Mouse (Mus musculus) fibroblast of lung, adult 2 months (primary cell): ENCODE measurements around the gene Zfp982.
"Not testable (repeated sequence)": the region's sequence is repeated elsewhere in the genome, so short reads cannot be mapped to it uniquely, and the experiment has no call there.

Experiments
- DNase-seq: peaks from one replicate; pipeline ENCODE4 v3.0.0-alpha.2; 2011; ENCODE audit warnings: low read depth

Gene Zfp982

DNA sequence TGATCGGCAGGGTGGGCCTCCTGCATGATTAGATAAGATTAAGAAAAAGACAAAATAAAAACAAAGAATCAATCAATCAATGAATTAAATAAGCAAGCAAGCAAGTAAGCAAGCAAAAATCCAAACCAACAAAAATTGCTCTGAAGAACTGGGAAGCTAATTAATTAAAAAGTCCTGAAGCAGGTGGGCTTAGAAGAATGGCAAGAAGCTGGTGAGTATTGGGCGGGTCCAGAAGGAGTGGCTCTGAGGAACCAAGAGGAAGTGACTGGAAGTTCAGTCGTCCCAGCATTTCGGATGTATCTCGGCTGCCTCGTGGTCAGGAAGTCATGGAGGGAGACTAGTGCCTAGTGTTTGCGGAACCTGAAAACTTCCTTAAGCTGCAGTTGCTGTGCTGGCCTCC, at the start of gene Zfp982:
TSS of gene Zfp982 (plus strand) at position 301 of the 400 bp plus-strand sequence.
- not testable (repeated sequence) for DNase-seq

DNA sequence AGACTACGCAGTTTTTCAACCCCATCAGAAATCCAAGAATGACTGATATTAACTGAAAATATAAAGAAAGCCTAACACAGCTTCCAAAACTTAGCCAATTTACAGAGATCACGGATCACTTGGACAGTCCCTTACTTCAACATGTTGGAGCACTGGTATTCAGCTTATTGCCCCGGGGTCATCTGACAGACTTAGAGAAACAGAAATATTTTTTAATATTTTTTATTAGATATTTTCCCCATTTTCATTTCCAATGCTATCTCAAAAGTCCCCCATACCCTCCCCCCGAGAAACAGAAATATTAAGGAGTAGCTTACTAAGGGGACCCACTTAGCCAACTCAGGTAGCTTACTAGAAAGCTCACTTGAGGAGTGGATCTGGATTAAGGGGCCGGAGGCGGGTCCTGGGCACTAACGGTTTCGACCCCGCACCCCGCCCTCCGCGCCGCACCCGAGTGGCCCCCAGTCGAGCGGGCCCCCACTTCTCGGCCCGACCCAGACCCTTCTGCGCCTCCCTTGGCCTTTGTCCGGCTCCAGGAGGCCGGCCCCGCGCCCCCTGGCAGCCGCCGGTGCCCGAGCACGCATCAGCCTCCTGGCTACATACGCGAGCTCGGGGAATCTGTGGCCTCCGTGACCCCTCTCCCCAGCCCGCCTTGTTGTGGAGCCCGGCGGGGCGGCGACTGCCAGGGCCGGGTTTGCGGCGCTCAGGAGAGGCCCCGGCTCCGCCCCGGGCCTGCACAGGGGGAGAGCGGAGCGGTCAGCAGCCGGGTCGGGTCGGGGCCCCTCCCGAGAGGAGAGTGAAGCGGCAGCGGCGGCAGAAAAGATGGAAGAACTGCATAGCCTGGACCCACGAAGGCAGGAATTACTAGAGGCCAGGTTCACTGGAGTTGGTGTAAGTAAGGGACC, 49.3 kb upstream of the Zfp982 start:
- not testable (repeated sequence) for DNase-seq

GRCm38 (mm10) chr4:147443554-147443927, 48.7 kb upstream of the Zfp982 start:
- not testable (repeated sequence) for DNase-seq

- not testable (repeated sequence) for DNase-seq
Measured at GRCm38 (mm10) chr4:147445371-147445770, 46.8 kb upstream of the Zfp982 start.

DNA sequence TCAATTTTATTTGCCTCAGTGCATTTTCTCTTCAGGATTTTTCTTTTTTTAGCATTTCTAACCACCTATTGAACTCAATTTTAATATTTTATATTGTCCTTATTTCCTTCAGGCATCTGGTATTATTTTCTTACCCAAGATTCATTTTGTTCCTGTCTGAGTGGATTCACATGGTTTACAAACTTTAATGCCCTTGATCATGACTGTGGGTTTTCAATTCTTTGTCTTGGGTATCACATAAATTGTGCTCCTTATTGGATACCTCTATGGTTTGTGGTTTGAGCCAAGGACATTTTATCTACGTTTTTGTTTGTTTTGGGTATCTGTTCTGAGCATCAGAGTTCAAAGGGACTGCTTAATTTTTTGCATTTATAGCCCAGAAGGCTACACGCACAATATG, 43.9 kb upstream of the Zfp982 start:
- no peak for DNase-seq

DNA sequence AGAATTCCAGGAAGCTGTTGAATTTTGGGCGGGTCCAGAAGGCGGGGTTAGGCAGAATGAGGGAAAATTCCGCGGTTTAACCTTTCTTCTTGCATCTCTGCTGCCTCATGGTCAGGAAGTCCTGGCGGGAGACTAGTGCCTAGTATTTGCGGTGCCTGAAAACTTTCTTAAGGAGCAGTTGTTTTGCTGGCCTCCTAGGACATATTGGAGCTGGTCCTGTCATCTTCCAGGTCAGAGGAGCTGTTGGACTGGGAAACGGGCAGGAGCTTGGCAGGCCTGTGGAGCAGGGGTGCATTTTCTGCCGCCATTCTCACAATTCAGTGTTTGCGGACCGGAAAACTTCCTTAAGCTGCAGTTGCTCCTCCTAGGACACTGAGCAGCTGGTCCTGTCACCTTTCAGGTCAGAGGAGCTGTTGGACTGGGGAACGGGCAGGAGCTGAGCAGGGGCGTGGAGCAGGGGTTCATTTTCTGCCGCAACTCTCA, 43.1 kb upstream of the Zfp982 start:
- no peak for DNase-seq

DNA sequence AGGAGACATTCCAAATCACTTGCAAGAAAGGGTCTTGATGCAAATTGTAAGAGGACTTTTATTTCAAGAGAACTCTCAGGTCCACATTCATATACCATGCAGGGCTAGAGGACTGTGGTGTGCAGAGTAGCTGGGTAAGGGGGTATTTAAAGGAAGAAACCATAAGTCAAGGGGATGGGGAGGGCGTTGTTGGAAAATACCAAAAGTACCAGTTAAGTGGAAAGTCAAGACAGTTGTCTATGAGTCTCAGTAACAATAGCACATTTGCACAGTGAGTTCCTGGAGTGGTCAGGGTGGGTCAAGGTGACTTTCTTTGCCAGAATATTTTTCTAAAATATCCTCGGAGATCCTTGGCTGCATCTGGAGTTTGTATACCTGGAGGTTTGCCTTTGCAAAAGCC, 42.2 kb upstream of the Zfp982 start:
- not testable (repeated sequence) for DNase-seq

- DNase-seq, result not testable (repeated sequence)
Measured at GRCm38 (mm10) chr4:147467207-147467606, 25.0 kb upstream of the Zfp982 start.

DNA sequence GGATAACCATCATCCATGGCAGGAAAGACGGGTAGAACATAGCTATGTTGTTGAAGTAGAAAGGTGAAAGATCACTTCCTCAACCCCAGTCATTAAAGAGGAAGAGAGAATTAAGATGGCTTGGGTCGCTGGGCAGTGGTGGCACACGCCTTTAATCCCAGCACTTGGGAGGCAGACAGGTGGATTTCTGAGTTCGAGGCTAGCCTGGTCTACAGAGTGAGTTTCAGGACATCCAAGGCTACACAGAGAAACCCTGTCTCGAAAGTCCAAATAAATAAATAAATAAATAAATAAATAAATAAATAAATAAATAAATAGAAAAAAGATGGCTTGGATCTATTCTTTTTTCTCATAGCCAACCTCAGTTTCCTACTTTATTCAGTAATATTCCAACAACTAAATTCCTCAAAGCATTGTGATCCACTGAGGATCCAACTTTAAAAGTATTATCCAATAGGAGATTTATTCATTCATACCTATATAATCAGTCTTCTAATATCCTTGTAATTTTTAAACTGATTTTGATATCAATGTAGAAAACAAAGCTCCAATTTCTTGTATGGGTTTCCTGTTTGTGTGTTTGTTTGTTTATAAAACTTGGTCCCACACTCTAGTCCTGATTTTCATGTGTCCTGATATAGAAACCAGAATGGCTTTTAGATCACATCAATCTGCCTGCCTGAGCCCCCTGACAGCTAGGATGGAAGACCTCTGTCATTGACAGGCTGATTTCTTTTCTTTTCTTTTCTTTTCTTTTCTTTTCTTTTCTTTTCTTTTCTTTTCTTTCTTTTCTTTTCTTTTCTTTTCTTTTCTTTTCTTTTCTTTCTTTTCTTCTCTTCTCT, 6.8 kb downstream of the Zfp982 start:
- not testable (repeated sequence) for DNase-seq

DNA sequence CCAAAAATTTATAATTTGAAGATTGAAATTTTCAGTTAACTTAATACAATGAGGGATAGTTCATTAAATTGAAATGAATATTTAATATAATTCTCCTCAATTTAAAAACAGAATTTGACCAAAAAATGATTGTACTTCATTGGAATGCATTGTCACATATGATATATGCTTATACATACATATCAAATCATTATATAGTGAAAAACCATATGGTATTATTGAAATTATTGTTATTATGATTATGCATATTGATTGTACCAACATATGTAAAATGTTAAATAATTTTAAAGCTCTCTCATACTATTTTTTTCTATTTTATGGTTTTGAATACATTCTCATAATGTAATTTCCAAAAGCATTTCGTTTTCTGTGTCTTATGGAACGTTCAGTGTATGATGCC, 17.0 kb downstream of the Zfp982 start:
- DNase-seq, result no peak

DNA sequence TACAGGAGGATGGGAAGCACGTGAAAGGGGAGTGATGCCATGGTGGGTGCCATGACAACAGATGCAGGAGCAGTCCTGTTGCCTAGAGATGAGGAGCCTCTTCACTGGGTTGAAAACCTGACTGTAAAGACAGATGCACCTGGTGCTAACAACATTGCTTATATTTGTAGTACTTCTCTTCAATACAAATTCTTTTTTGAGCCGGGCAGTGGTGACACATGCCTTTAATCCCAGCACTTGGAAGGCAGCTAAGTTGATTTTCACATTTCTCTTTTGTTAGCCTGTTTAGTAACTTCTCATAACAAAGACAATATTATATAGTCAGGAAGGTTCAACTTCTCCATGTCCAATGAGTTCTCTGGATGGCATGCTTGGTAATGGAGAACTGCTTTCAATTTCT, 26.8 kb downstream of the Zfp982 start:
- no peak for DNase-seq

DNA sequence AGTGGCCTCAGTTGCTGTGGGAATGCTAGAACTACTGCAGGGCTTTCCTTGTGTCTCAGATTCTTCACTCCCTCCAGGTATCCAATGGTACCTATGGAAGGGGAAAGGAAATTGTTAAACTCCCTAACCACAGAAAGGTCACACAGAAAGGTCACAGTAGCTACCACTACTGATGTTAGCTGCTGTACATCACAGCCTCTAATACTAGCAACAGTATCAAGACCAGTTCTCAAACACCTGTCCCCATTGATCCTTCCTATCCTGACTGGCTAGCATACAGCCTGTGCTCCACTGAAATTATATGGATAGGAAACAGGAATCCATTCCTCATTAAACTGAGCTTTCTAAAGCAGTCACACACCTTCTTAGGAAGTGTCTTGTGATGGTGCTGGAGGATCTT, 27.9 kb downstream of the Zfp982 start:
- DNase-seq, result no peak

DNA sequence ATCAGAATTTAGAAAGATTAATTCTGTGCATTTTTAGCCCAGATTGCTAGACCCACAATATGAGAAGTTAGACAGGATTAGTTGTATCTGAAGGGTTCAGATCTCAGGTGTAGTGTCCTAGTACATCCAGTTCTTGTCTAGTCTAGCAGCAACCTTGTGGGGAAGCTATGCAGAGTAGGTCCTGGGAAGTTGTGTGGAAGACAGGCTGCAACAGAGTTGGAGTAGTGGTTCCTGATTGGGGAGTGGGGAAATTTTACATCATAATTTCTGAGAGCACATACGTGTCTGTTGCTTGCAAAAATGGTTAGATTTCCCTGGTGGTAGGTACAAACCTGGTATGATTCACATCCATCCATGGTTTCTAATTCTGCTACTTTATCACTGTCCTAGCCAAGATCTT, 32.9 kb downstream of the Zfp982 start:
- no peak for DNase-seq

- no peak for DNase-seq
Measured at GRCm38 (mm10) chr4:147530366-147530765, 38.1 kb downstream of the Zfp982 start.

- DNase-seq, result not testable (repeated sequence)
Measured at GRCm38 (mm10) chr4:147535916-147536315, 43.7 kb downstream of the Zfp982 start.

DNA sequence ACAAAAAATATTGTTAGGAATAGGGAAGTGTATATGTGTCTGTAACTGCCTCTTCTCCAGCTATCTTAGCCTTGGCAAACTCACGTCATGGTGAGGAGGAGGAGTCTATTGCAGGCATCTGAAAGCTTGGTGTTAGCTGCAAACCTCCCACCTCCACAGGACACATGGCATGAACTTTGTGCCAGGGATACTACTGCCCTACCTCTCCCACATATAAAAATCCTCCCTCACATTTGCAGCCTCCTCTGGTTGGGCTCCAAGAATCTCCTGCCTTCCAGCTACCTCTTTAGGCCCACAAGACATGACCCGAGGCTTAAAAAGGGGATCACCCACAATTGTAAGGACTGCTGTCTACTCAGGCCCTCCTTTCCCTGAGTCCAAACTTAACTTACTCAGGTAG, 45.5 kb downstream of the Zfp982 start:
- DNase-seq, result no peak

DNA sequence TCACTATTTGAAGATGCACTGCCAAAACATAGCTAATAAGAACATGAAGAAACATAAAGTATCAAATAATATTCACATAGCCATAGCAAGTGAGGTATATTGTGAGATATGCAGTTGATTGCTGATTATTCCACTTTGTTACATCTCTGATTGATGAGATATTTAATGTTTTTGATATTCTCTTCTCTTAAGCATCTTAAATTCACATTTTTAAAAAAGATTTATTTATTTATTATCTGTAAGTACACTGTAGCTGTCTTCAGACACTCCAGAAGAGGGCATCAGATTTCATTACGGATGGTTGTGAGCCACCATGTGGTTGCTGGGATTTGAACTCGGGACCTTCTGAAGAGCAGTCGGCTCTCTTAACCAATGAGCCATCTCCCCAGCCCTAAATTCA, 47.7 kb downstream of the Zfp982 start, which contains the start of gene Gm16503:
TSS of gene Gm16503 (plus strand) at position 301 of the 400 bp plus-strand sequence.
- DNase-seq, result not testable (repeated sequence)

DNA sequence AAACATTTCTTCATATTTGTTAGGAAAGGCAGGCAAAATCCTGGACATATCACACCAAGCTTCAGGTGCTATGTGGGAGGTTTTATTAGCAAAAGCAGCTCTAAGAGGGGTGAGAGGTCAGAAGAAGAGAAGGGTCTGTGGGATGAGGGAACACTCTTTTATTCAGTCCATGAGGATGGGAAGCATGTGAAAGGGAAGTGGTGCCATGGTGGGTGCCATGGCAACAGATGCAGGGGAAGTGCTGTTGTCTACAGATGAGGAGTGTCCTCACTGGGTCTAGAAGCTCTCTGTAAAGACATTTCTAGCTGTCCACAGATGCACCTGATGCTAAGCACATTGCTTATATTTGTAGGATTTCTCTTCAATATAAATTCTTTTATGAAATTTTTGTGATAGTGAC, 48.9 kb downstream of the Zfp982 start:
- DNase-seq, result no peak

GRCm38 (mm10) chr4:147553071-147553470, 60.9 kb downstream of the Zfp982 start, which contains the start of gene Zfp985:
Gene Zfp985 (plus strand): TSS chr4:147553277.
- not testable (repeated sequence) for DNase-seq

DNA sequence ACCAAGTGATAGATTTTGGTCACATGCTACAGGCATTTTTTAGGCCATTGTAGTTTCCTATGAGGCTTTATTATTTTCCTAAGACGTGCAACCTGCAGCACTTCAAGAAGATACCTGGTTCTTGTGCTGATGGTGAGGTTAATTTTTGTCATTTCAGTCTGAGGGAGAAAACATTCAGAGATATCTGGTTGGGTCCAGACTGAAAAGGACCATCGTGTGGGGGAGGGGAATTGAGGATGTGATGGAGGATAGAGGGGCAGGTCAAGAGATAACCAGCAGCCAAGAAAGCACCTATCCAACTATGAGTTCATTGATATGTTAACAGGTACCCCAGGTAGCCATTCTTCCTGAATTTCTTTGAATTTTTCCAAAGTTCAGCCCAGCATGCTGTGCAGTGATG, 62.1 kb downstream of the Zfp982 start:
- DNase-seq, result not testable (repeated sequence)

- DNase-seq, result not testable (repeated sequence)
Measured at GRCm38 (mm10) chr4:147556921-147557320, 64.7 kb downstream of the Zfp982 start.

DNA sequence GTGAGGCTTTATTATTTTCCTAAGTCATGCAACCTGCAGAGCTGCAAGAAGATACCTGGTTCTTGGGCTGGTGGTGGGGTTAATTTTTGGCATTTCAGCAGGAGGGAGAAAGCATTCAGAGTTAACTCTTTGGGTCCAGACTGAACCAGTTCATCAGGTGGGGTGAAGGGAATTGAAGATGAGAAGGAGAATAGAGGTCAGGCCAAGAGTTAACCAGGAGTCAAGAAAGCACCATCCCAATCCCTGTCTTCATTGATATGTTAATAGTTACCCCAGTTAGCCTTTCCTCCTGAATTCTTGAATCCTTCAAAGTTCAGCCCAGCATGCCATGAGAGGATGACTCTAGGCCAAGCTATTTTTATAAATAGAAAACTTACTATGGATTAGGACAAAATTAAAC, 65.8 kb downstream of the Zfp982 start:
- not testable (repeated sequence) for DNase-seq
